Mouse (Mus musculus): ENCODE data around the gene Capns1. TPM values are rescaled to one million over a fixed set of nuclear protein-coding genes. Genes with fewer than 3 reads are reported as not detected.
"Not testable (repeated sequence)": the region's sequence is repeated elsewhere in the genome, so short reads cannot be mapped to it uniquely, and the experiment has no call there.

Capns1 gene
- total RNA-seq, 2 experiments from 2014 or later, result 126 to 186 TPM

DNA sequence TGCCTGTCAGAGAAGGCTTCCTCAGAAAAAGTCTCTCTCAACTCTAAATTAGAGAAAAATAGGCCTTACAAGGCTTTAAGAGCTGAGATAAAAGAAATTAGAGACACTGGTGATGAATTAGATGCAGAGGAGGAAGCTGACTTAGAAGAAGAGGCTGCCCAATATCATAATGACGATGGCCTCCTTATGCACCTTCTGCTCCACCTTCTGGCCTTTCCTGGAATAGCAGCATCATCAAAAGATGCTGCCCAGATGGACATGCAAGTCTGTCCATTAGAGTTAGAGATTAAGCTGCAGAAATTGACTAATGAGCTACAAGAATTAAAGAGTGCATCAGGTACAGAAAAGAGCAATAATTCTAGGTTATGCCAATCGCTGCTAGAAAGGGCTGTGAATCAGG lies 6.8 kb upstream of the Capns1 start:
- peak; percentile 79 for ATAC-seq (replicated peaks; ENCODE audit: low FRiP score, low TSS enrichment, poor library complexity, severe bottlenecking)

DNA sequence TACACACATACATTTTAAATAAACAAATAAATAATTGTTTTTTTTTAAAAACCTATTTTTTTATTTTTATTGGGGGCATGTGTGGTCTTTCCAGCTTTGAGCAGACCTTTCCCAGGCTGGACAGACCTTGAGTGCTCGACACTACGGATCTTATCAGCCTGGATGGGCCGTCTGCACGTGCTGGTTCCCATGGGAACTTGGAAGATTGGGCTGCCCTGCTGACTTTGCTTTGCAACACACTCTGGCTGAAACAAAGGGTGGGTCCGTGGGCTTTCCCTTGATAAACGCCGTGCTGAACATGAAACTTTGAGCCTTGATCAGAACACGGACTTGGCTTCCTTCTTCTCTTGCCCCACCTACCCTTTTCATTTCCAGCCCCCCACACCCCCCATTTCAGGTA lies 5.8 kb upstream of the Capns1 start:
- no peak; the same call in 1 of the 2 replicates for ATAC-seq (replicated peaks; ENCODE audit: low FRiP score, low TSS enrichment, poor library complexity, severe bottlenecking)

DNA sequence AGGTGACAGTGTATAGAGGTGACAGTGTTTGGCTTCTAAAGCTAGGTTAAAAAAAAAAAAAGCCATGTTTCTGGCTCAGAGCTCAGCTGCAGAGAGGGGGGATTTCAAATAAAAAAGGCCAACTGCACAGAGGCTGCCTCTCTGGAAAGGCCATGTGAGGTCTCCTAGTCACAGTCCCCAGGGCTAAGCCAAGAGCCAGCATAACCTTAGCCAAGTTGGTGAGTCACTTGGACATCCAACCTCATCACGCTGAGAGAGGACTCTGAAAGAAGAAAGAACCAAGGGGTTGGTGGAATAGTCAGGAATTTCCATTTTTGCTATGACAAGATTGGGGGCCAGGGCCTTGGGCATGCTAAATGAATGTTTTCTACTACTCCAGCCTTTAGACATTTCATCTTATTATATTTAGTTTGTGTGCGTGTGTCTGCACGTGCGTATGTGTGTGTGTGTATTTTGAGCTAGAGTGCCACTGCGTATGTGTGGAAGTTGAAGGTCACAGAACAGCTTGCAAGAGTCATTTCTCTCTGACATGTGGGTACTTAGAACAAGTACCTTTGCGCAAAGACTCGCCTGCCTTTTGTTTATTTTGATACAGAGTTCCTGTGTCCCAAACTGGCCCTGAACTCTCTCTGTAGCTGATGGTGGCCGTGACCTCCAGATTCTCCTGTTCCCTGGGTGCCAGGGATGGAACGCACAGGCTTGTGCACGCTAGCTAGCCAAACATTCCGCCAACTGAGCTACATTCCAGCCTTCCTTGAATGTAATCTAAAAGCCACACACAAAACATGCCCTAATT lies 4.5 kb upstream of the Capns1 start:
- no peak for ATAC-seq (replicated peaks; ENCODE audit: low FRiP score, low TSS enrichment, poor library complexity, severe bottlenecking)

DNA sequence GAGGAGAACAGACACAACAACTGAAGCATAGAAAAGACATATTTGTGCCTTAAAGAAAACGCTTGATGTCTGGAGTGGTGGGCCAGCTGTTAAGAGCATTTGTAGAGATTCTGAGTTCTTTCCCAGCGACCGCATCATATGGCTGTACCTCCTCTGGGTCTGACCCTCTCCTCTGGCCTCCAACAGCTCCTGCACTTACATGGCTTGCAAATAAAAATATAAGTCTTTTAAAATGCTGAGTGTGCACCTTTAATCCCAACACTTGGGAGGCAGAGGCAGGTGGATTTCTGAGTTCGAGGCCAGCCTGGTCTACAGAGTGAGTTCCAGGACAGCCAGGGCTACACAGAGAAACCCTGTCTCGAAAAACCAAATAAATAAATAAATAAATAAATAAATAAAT lies 2.0 kb upstream of the Capns1 start:
- ATAC-seq (replicated peaks; ENCODE audit: low FRiP score, low TSS enrichment, poor library complexity, severe bottlenecking), result not testable (repeated sequence)

DNA sequence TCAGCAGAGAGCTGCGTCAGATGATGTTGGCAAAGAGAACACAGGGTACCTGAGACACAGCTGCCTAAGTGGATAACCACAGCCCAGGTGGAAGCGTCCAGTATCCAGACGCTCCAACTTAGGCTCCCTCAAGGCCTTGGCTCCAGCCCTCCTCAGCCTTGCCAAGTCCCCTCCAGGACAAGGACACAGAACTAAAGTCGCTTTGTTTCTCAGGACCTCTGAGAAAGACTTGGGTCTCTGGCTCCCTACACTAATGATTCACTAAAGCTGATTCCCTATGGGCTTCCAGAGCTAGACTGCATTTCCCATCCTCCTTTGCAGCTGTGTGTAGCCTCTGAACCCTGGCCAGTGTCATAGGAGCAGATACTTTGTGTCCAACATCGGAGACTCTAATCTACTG lies 1.6 kb upstream of the Capns1 start:
- ATAC-seq (replicated peaks; ENCODE audit: low FRiP score, low TSS enrichment, poor library complexity, severe bottlenecking), result no peak

DNA sequence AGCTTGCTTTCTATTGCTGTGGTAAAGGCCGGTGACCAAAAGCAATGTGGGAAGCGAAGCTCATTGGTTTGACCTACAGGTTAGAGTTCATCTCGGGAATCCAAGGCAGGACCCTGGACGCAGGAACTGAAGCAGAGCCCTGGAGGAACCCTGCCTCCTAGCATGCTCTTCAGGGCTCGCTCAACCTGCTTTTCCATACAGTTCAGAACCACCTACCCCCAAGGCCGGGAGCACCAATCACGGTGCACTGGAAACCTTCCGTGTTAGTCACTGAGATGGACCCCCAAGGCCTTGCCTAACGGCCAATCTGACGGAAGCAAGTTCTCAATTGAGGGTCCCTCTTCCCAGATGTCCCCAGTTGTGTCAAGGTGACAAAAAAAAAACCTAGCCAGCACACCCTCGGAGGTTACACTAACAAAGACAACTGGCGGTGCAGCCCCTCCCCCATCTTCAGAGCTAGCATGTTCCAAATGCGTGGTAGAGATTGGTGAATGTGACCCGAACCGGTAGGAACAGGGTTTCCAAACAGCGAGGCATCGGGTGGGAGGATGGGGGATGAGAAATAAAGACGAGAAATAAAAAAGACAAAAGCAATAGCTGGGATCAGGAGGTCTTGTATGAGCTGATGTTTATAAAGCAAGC lies 1.0 kb upstream of the Capns1 start:
- ATAC-seq (replicated peaks; ENCODE audit: low FRiP score, low TSS enrichment, poor library complexity, severe bottlenecking), result no peak

DNA sequence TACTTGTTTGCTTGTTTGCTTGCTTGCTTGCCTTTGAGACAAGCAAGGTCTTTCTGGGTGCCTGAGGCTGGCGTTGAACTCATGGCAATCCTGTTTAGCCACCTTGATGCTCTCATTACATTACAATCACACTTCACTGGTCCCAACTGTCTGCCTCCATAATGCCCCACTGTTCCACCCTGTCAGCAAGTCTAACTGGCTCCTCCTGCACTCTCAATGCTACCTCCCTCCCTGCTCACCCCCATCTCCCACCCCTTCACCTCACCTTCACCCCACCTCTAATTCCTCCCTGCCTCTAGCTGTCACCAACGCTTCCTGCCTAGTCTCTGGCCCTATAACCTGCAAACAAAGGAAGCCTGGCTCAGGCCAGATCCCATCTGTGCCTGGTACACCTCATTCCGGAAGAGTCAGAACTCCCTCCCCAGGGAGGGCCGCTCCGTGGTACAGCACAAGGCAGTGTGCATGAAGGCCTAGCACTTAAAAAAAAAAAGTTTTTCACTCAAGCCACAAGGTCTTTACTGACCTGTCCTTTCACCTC lies 950 bp downstream of the Capns1 start:
- no peak for ATAC-seq (replicated peaks; ENCODE audit: low FRiP score, low TSS enrichment, poor library complexity, severe bottlenecking)

DNA sequence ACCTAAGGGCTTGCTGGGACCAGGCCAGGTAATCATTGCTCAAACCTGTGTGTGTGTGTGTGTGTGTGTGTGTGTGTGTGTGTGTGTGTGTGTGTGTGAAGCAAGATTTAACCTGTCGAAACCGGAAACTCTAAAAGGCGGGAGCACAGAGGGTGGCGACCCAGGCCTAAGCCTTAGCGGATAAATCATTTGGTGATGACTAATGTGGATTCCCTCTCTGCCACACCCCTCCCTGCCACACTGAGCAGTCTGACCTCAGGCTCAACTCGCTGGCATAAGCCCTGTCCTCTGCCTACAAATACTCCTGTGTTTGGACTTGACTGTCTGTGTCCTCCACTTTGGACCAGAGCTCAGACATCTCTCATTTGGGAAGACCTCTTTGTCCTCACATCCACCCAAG lies 2.4 kb downstream of the Capns1 start:
- ATAC-seq (replicated peaks; ENCODE audit: low FRiP score, low TSS enrichment, poor library complexity, severe bottlenecking), result no peak

DNA sequence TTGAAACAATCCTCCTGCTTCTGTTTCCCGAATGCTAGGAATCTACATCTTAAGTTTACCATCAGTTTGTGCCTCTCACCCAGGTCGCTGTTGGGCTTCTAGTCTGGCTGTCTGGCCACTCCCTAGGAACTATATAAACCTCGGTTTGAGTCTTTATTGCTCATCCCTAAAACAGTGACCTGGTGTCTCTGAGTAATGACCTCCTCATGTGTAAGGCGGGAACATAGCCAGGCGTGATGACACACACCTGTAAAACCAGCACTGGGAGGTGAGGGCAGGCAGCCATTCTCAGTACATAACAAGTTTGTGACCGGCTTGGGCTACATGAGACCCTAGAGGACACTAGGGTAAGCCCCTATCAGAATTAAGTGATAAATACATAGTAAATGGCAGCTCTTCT lies 3.1 kb downstream of the Capns1 start:
- ATAC-seq (replicated peaks; ENCODE audit: low FRiP score, low TSS enrichment, poor library complexity, severe bottlenecking), result no peak

DNA sequence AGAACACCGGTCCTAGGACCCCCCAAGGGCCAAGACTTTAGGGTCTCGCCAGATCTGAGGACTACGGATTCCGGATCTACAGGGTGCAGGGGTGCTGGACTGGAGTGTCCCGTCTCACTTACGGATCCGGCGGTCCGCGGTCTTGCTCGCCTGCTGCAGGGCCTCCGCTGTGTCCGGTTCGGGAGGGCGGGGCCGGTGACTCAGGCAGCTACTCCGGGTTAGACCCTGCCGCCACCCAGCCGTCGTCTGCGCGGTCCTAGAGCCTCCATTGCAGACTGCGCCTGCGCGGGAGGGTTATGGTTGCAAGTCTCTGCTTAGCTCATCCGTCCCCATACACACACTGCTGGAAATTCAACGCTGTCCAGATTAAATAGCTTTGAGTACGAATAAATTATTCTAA lies 3.7 kb downstream of the Capns1 start:
- peak; percentile 77 for ATAC-seq (replicated peaks; ENCODE audit: low FRiP score, low TSS enrichment, poor library complexity, severe bottlenecking)

DNA sequence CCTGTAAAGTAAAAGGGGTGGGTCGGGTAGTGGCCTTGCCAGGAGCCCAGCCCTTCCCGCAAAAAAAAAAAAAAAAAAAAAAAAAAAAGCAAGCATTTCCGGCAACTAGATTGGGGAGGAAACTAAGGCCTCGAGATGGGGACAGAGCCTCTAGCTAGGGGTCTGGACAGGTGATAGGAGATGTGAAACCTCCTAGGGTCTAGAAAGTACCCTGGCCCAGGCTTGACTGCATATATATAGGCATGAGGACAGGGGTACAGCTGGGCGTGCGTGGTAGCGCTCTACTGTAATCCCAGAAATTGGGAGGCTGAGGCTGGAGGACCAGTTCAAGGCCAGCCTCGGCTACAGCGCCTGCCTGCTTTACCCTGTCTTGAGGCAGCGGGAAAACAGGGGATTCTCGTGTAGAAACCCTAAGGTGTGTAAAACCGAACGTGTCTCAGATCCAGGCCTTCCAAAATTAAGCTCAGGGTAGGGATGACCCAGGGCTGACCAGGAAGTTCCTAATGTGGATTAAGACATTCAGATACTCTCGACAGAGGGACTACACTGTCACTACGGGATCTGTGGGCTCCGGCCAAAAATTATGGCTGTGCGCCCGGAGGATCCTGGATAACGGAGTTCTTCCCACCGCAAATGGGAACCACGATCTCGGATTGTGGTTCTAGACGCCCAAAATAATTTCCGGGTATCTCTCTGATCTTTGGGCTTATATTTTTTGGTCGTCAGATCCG lies 4.3 kb downstream of the Capns1 start:
- ATAC-seq (replicated peaks; ENCODE audit: low FRiP score, low TSS enrichment, poor library complexity, severe bottlenecking), result peak; percentile 23; the same call in 1 of the 2 replicates

DNA sequence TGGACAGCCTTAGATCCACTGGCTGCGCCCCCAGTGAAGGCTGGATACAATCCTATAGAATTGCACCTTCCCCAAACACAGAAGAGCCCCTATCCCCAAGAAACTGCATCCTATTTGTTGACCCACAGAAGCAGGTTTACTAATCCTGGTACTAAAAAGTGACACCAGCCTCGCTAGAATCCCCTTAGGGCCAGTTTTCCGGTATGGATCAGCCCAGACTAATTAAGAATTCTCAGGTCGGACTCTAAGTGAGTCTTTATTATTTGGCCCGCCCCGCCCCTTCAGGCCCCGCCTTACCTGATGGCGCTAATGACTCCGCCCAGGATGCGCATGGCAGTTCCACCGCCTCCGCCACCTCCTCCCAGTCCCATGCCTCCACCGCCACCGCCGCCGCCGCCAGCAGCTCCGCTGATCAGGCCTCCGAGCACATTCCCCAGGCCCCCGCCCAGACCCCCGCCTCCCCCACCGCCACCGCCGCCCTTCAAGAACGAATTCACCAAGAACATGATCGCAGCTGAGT lies 5.0 kb downstream of the Capns1 start:
- ATAC-seq (replicated peaks; ENCODE audit: low FRiP score, low TSS enrichment, poor library complexity, severe bottlenecking), result peak; percentile 80

DNA sequence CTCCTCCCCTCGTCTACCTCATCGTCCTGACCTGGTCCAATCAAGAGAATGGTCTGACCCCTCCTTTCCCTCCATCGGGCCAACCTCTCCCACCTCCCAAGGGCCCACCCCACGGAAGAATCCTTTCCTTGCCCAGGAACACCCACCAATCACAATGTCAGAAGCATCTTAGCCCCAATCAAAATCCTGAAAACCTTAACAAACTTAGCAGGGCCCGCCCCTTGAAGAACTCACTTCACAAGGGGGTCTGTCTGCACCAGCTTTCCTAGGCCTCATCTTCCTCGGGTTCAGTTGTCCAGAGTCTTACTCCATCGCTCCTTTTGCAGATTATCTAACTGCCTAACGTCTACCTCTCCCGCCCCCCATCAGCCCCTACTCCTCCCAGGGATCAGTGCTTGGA lies 5.6 kb downstream of the Capns1 start:
- ATAC-seq (replicated peaks; ENCODE audit: low FRiP score, low TSS enrichment, poor library complexity, severe bottlenecking), result no peak

DNA sequence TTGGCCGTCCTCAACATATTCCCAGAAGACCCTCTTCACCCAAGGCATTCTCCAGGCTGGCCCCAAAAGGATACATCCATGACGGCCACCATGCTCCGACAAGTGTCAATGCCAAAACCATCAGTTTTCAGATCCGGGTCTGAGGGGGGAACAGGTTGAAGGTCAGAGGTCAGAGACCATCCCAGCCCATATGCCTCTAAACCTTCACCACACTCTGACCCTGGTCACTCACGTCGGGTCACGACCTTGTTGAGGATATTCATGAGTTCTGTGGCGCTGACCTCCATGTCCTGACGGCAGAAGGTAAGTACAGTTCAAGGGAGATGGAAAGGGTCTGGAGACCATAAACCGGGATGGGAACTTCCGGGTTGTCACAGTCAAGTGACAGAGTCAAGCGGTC lies 6.5 kb downstream of the Capns1 start:
- ATAC-seq (replicated peaks; ENCODE audit: low FRiP score, low TSS enrichment, poor library complexity, severe bottlenecking), result no peak

DNA sequence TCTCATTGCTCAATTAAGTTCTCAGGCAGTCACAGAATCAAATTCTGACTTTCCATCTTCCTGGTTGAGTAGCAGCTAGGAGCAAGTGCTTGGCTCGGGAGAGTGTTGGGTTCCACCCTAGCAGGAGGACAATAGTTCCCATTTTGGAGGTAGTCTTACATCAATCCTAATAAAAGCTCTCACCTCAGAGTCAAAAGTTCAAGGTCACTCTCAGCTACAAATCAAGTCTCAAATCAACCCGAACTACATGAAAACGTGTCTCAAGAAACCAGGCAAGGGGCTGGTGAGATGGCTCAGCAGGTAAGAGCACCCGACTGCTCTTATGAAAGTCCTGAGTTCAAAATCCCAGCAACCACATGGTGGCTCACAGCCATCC lies 9.5 kb downstream of the Capns1 start:
- ATAC-seq (replicated peaks; ENCODE audit: low FRiP score, low TSS enrichment, poor library complexity, severe bottlenecking), result no peak

DNA sequence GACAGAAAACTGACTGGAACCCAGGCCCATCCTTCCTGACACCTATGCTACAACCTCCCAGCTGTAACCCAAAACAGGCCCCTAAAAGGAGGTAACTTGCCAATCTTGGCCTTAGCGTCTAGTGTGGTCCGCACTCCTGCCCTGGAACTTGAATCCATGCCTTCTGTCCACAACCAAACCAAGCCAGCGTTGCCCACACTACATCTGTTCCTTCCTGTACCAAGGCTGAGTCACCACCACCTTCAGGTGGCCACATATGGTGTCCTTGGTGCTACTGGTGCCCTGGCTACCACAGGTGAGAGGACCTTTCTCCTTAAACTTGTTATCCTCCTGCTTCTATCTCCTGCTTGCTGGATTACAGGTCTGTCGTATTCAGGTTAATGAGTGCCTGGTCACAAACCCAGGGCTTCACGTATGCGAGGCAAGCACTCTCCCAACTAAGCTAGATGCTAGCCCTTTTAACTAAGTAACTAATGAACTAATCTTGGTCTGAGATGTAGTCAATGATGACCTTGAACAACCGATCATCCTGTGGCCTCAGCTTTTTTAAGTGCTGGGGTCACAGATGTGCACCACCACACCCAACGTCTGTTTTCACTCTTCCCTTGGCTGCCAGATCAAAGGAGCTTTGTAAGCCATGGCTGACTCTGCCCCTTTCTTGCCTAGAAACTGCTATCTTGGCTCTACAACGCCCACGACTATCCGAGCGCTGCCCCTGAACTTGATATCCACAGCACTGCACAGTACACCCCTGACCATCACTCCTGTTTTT lies 10.1 kb downstream of the Capns1 start:
- no peak for ATAC-seq (replicated peaks; ENCODE audit: low FRiP score, low TSS enrichment, poor library complexity, severe bottlenecking)

DNA sequence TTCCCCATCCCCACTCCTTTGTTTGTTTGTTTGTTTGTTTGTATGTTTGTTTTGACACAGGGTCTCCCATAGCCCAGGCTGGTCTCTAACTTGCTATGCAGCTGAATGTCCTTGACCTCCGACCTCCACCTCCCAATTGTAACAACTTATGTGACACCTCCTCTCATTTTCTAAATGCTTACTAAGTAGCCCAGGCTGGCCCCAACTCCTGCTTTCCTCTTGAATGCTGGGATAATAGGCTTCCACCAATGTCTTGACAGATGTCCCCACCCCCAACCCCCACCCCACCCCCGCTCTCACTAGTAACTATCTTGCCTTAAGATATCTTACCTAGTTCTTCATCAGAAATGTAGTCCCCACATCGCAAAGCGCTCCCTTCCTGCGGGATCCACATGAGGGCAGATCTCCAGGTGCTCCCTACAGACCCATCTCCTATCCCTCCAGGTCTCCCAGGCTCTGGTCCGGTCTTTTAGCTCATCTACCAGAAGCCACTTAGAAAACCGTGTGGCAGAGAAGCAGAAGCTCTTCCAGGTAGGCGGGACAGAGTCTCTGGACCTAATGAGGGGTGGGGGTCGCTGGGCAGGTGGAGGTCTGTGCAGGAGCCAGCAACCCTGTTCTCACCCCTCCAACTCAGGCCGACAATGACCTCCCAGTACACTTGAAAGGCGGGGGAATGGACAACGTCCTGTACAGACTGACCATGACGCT lies 13.8 kb downstream of the Capns1 start:
- no peak for ATAC-seq (replicated peaks; ENCODE audit: low FRiP score, low TSS enrichment, poor library complexity, severe bottlenecking)

DNA sequence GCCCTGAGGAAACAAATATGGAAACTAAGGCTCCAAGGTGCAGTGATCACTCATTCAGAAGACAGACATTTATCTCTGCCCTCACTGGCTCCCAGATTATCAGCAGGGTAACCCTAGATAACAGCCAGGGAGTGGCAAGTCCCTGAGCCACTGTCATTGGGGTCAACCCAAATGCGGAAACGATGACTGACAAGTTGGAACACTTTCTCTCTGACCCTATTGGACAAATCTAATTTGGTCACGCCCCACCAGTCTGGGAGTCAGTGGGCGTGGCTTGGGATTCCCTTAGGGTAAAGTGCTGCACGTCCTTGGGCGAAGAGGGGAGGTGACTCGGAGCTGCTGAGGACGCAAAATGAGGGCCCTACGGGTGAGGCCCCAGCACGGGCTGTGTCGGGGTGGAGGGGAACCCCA lies 14.7 kb downstream of the Capns1 start, which contains the start of gene Cox7a1:
Gene Cox7a1 (plus strand): TSS at position 266 of the 411 bp plus-strand sequence.
- ATAC-seq (replicated peaks; ENCODE audit: low FRiP score, low TSS enrichment, poor library complexity, severe bottlenecking), result peak; percentile 93

DNA sequence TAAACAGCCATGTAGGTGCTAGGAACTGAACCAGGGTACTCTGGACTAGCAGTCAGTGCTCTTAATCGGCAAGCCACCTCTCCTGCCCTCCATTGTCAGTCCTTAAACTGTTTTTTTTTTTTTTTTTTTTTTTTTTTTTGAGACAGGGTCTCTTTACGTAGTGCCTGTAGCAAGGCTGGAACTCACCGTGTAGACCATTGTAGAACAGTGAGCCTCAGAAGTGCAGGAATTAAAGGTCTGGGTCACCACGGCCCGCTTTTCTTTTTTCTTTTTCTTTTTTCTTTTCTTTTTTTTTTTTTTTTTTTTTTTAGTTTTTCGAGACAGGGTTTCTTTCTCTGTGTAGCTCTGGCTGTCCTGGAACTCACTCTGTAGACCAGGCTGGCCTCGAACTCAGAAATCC lies 15.4 kb downstream of the Capns1 start:
- not testable (repeated sequence) for ATAC-seq (replicated peaks; ENCODE audit: low FRiP score, low TSS enrichment, poor library complexity, severe bottlenecking)

All from megakaryocyte-erythroid progenitor cell, adult 5-6 weeks (primary cell).